Mouse (Mus musculus) myocyte (in vitro differentiated cells): Measurements from ENCODE around the gene Olfml1. TPM values are rescaled to one million over a fixed set of nuclear protein-coding genes. Genes with fewer than 3 reads are reported as not detected.

Source experiments
- H3K27me3 ChIP-seq: one replicate; pipeline ENCODE4 v1.6.1; 2011; ENCODE audit not compliant: control insufficient read depth, insufficient read depth, insufficient read length
- H3K36me3 ChIP-seq: one replicate; pipeline ENCODE4 v1.6.1; 2011; ENCODE audit not compliant: control insufficient read depth, insufficient read depth
- H3K4me2 ChIP-seq: one replicate; pipeline ENCODE4 v1.6.1; 2011; ENCODE audit warnings: low read depth, control low read depth
- H3K4me3 ChIP-seq: one replicate; pipeline ENCODE4 v1.5.1; 2011; ENCODE audit warnings: mild to moderate bottlenecking, control low read depth, moderate library complexity
- H3K79me2 ChIP-seq: one replicate; pipeline ENCODE4 v1.6.1; 2011; ENCODE audit not compliant: control insufficient read depth, insufficient read depth
- H3ac ChIP-seq: one replicate; pipeline ENCODE4 v1.6.1; 2011; ENCODE audit not compliant: control insufficient read depth, insufficient read length
- CEBPB ChIP-seq: IDR thresholded peaks from 2 replicates; pipeline ENCODE4 v1.6.1; 2011; ENCODE audit warnings: mild to moderate bottlenecking, moderate library complexity; ENCODE audit not compliant: poor library complexity, insufficient read depth, severe bottlenecking
- E2F4 ChIP-seq: IDR thresholded peaks from one replicate; pipeline ENCODE4 v1.6.1; 2011; ENCODE audit warnings: mild to moderate bottlenecking, control low read depth, moderate library complexity; ENCODE audit not compliant: insufficient read depth
- MAX ChIP-seq: IDR thresholded peaks from one replicate; pipeline ENCODE4 v1.6.1; 2011; ENCODE audit warnings: low read depth, mild to moderate bottlenecking, control low read depth
- MYOD1 ChIP-seq, 3 experiments: IDR thresholded peaks; one replicate each; pipeline ENCODE4 v1.6.1; 2011; ENCODE audit warnings: control low read depth in 2 of 3, low read depth in 2 of 3, mild to moderate bottlenecking in 2 of 3, moderate library complexity in 1 of 3; ENCODE audit not compliant: insufficient read length in 2 of 3, control insufficient read depth in 1 of 3
- MYOG ChIP-seq, 3 experiments: IDR thresholded peaks; one replicate each; pipeline ENCODE4 v1.6.1; 2011; ENCODE audit warnings: control low read depth in 2 of 3, low read depth in 2 of 3, mild to moderate bottlenecking in 2 of 3; ENCODE audit not compliant: insufficient read length in 2 of 3, control insufficient read depth in 1 of 3, insufficient read depth in 1 of 3
- POLR2A ChIP-seq: IDR thresholded peaks from one replicate; pipeline ENCODE4 v1.6.1; 2011; ENCODE audit warnings: low read depth, mild to moderate bottlenecking, control low read depth, moderate library complexity; ENCODE audit not compliant: insufficient read length
- POLR2AphosphoS2 ChIP-seq: IDR thresholded peaks from one replicate; pipeline ENCODE4 v1.6.1; 2011; ENCODE audit warnings: low read depth, control low read depth; ENCODE audit not compliant: insufficient read length
- REST ChIP-seq: IDR thresholded peaks from one replicate; pipeline ENCODE4 v1.6.1; 2011; ENCODE audit warnings: mild to moderate bottlenecking, control low read depth, moderate library complexity; ENCODE audit not compliant: insufficient read depth, insufficient read length
- SRF ChIP-seq: IDR thresholded peaks from one replicate; pipeline ENCODE4 v1.6.1; 2011; ENCODE audit warnings: low read depth; ENCODE audit not compliant: control insufficient read depth, insufficient read length
- TCF12 ChIP-seq: IDR thresholded peaks from one replicate; pipeline ENCODE4 v1.6.1; 2011; ENCODE audit warnings: mild to moderate bottlenecking, control low read depth; ENCODE audit not compliant: poor library complexity, insufficient read depth, severe bottlenecking
- TCF3 ChIP-seq: IDR thresholded peaks from one replicate; pipeline ENCODE4 v1.6.1; 2011; ENCODE audit warnings: low read depth, control low read depth; ENCODE audit not compliant: insufficient read length
- USF1 ChIP-seq: IDR thresholded peaks from one replicate; pipeline ENCODE4 v1.6.1; 2011; ENCODE audit warnings: low read depth, mild to moderate bottlenecking, control low read depth, moderate library complexity
- polyA plus RNA-seq: library from polyadenylated mRNA; unstranded; fragments of >200 nt; fragmentation: generic; extraction: Trizol; gene quantifications from one replicate; pipeline ENCODE4 v1.2.1, GENCODE M21; 2012; ENCODE audit warnings: missing spikeins

Gene Olfml1
- polyA plus RNA-seq, 1 experiment = not detected

GRCm38 (mm10) chr7:107592641-107593040 lies 25.4 kb downstream of the Olfml1 start:
- TF ChIP-seq TCF3 (no peak), USF1 (no peak), MYOD1 (IDR thresholded peaks at IDR 0.05; ENCODE audit: control insufficient read depth in 1 of 3, insufficient read length in 2 of 3, low read depth in 2 of 3) (no peak), CEBPB (no peak), POLR2A (no peak), MAX (no peak), POLR2AphosphoS2 (no peak), TCF12 (no peak), SRF (no peak), E2F4 (no peak)
- Histone ChIP-seq H3K4me3 (no peak overlapping the region), H3K79me2 (no peaks in the 10 kb centered on the region), H3K36me3 (no peaks in the 10 kb centered on the region), H3ac (no peak overlapping the region), H3K27me3 (no peaks in the 10 kb centered on the region), H3K4me2 (no peak overlapping the region)

GRCm38 (mm10) chr7:107593904-107594303 lies 26.7 kb downstream of the Olfml1 start:
- Histone ChIP-seq H3K27me3 (no peaks in the 10 kb centered on the region), H3K79me2 (no peaks in the 10 kb centered on the region), H3K4me2 (no peak overlapping the region), H3ac (no peak overlapping the region), H3K4me3 (no peak overlapping the region), H3K36me3 (no peaks in the 10 kb centered on the region)
- no peak for TF ChIP-seq MAX
- TF ChIP-seq MYOD1 (IDR thresholded peaks at IDR 0.05; ENCODE audit: control insufficient read depth in 1 of 3, insufficient read length in 2 of 3, low read depth in 2 of 3) = no peak
- no peak for TF ChIP-seq USF1
- no peak for TF ChIP-seq TCF12
- TF ChIP-seq E2F4 = no peak
- no peak for TF ChIP-seq MYOG (IDR thresholded peaks at IDR 0.05; ENCODE audit: control insufficient read depth in 1 of 3, insufficient read depth in 1 of 3, insufficient read length in 2 of 3, low read depth in 2 of 3)
- TF ChIP-seq TCF3 = no peak
- TF ChIP-seq CEBPB = no peak
- no peak for TF ChIP-seq REST
- TF ChIP-seq SRF = no peak

- no peaks in the 10 kb centered on the region for H3K79me2 ChIP-seq
- no peak overlapping the region for H3ac ChIP-seq
- no peak for TF ChIP-seq CEBPB
- no peak overlapping the region for H3K4me3 ChIP-seq
- no peak overlapping the region for H3K4me2 ChIP-seq
- H3K36me3 ChIP-seq = no peaks in the 10 kb centered on the region
- no peaks in the 10 kb centered on the region for H3K27me3 ChIP-seq
Measured at GRCm38 (mm10) chr7:107594325-107594856, 27.1 kb downstream of the Olfml1 start.

GRCm38 (mm10) chr7:107594857-107595402 lies 27.7 kb downstream of the Olfml1 start, which contains the start of gene Ppfibp2:
Ppfibp2 (plus strand) TSS chr7:107595207.
- Histone ChIP-seq H3K4me3 (no peak within 1 kb of the TSS), H3K4me2 (no peak within 1 kb of the TSS), H3K36me3 (no peaks in the 10 kb centered on the region), H3ac (no peak within 1 kb of the TSS), H3K79me2 (no peaks in the 10 kb centered on the region), H3K27me3 (no peaks in the 10 kb centered on the region)
- TF ChIP-seq REST = no peak

GRCm38 (mm10) chr7:107595426-107595825 lies 28.2 kb downstream of the Olfml1 start:
- H3K27me3 ChIP-seq = no peaks in the 10 kb centered on the region
- H3K79me2 ChIP-seq = no peaks in the 10 kb centered on the region
- TF ChIP-seq MYOG (IDR thresholded peaks at IDR 0.05; ENCODE audit: control insufficient read depth in 1 of 3, insufficient read depth in 1 of 3, insufficient read length in 2 of 3, low read depth in 2 of 3) (no peak), REST (no peak), CEBPB (no peak), POLR2A (no peak), E2F4 (no peak), USF1 (no peak), TCF3 (no peak), SRF (no peak), TCF12 (no peak), MAX (no peak), POLR2AphosphoS2 (no peak), MYOD1 (IDR thresholded peaks at IDR 0.05; ENCODE audit: control insufficient read depth in 1 of 3, insufficient read length in 2 of 3, low read depth in 2 of 3) (no peak)
- no peak overlapping the region for H3K4me3 ChIP-seq
- no peak overlapping the region for H3K4me2 ChIP-seq
- no peaks in the 10 kb centered on the region for H3K36me3 ChIP-seq
- no peak overlapping the region for H3ac ChIP-seq
